ENCODE assay signal across 8 mouse cellular contexts in genomic region chr9:69439805-69440357, GRCm38 (mm10). TPM values are rescaled to one million over a fixed set of nuclear protein-coding genes. Genes with fewer than 3 reads are reported as not detected.
DNase-seq lines count a peak whose midpoint lies in the region; ATAC-seq and TF ChIP-seq lines count a peak whose summit lies in the region.

No protein-coding gene starts in this region.

- TF ChIP-seq CTCF in kidney, postnatal 0 days (IDR thresholded peaks at IDR 0.05; ENCODE audit: low read depth): no peak
- no peak for TF ChIP-seq CTCF in left cerebral cortex, adult 2 months (IDR thresholded peaks at IDR 0.05)

- no peaks in the 10 kb centered on the region for H3K36me3 ChIP-seq in hindbrain, embryonic 11.5 days (ENCODE audit: control insufficient read depth, insufficient read depth, low read length)
- no peaks in the 10 kb centered on the region for H3K36me3 ChIP-seq in hindbrain, embryonic 13.5 days
- H3K36me3 ChIP-seq in embryonic facial prominence, embryonic 10.5 days (replicated peaks): no peaks in the 10 kb centered on the region
- H3K36me3 ChIP-seq in kidney, postnatal 0 days (ENCODE audit: insufficient read depth, low read length): no peaks in the 10 kb centered on the region
- no peaks in the 10 kb centered on the region for H3K36me3 ChIP-seq in forebrain, embryonic 10.5 days (replicated peaks)

- no peaks in the 10 kb centered on the region for H3K27me3 ChIP-seq in hindbrain, embryonic 11.5 days (ENCODE audit: control insufficient read depth, insufficient read depth, low read length)
- H3K27me3 ChIP-seq in hindbrain, embryonic 13.5 days: no peaks in the 10 kb centered on the region
- no peaks in the 10 kb centered on the region for H3K27me3 ChIP-seq in embryonic facial prominence, embryonic 10.5 days (replicated peaks; ENCODE audit: low read depth, poor library complexity, severe bottlenecking)
- H3K27me3 ChIP-seq in kidney, postnatal 0 days (ENCODE audit: insufficient read depth, low read length): no peaks in the 10 kb centered on the region
- H3K27me3 ChIP-seq in forebrain, embryonic 10.5 days (ENCODE audit: poor library complexity, severe bottlenecking): no peaks in the 10 kb centered on the region

- no peaks in the 10 kb centered on the region for H3K9me3 ChIP-seq in hindbrain, embryonic 11.5 days (ENCODE audit: control insufficient read depth, low read length)
- no peaks in the 10 kb centered on the region for H3K9me3 ChIP-seq in hindbrain, embryonic 13.5 days
- H3K9me3 ChIP-seq in embryonic facial prominence, embryonic 10.5 days: no peaks in the 10 kb centered on the region
- H3K9me3 ChIP-seq in kidney, postnatal 0 days (replicated peaks; ENCODE audit: low read length): no peaks in the 10 kb centered on the region
- no peaks in the 10 kb centered on the region for H3K9me3 ChIP-seq in forebrain, embryonic 10.5 days

- no peak overlapping the region for H3K27ac ChIP-seq in hindbrain, embryonic 11.5 days (ENCODE audit: low read depth, low read length)
- H3K27ac ChIP-seq in hindbrain, embryonic 13.5 days: no peak overlapping the region
- peak overlapping the region; percentile 48 for H3K27ac ChIP-seq in embryonic facial prominence, embryonic 10.5 days (replicated peaks)
- H3K27ac ChIP-seq in kidney, postnatal 0 days: peak overlapping the region; percentile 62
- no peak overlapping the region for H3K27ac ChIP-seq in left cerebral cortex, adult 2 months
- no peak overlapping the region for H3K27ac ChIP-seq in forebrain, embryonic 10.5 days

- H3K4me1 ChIP-seq in hindbrain, embryonic 11.5 days (replicated peaks; ENCODE audit: control insufficient read depth, insufficient read depth, low read length): no peaks in the 10 kb centered on the region
- H3K4me1 ChIP-seq in hindbrain, embryonic 13.5 days (replicated peaks): no peaks in the 10 kb centered on the region; the same call in 1 of the 2 replicates
- H3K4me1 ChIP-seq in embryonic facial prominence, embryonic 10.5 days: peaks cover 19% of the 10 kb centered on the region
- peaks cover 2% of the 10 kb centered on the region; the same call in 1 of the 2 replicates for H3K4me1 ChIP-seq in kidney, postnatal 0 days (replicated peaks; ENCODE audit: insufficient read depth, low read length)
- peaks cover 11% of the 10 kb centered on the region for H3K4me1 ChIP-seq in forebrain, embryonic 10.5 days

- H3K4me3 ChIP-seq in hindbrain, embryonic 11.5 days (ENCODE audit: low read depth, low read length): no peak overlapping the region
- no peak overlapping the region for H3K4me3 ChIP-seq in hindbrain, embryonic 13.5 days
- H3K4me3 ChIP-seq in embryonic facial prominence, embryonic 10.5 days: no peak overlapping the region
- H3K4me3 ChIP-seq in kidney, postnatal 0 days (replicated peaks; ENCODE audit: low read depth, low read length): no peak overlapping the region
- H3K4me3 ChIP-seq in left cerebral cortex, adult 2 months: no peak overlapping the region
- no peak overlapping the region for H3K4me3 ChIP-seq in forebrain, embryonic 10.5 days

- ATAC-seq in hindbrain, embryonic 11.5 days (ENCODE audit: low FRiP score): no peak
- no peak for ATAC-seq in hindbrain, embryonic 13.5 days (ENCODE audit: low FRiP score)
- peak; percentile 79 for ATAC-seq in kidney, postnatal 0 days (replicated peaks; ENCODE audit: low FRiP score, low read depth)
- peak; percentile 86 for ATAC-seq in megakaryocyte progenitor cell, adult 5-6 weeks (replicated peaks; ENCODE audit: poor library complexity)

- no peak overlapping the region for H3K4me2 ChIP-seq in hindbrain, embryonic 11.5 days (replicated peaks; ENCODE audit: low read depth, low read length)
- no peak overlapping the region for H3K4me2 ChIP-seq in hindbrain, embryonic 13.5 days
- H3K4me2 ChIP-seq in kidney, postnatal 0 days (ENCODE audit: low read length): 0 out of 2 replicates have a peak overlapping the region, but pooled peaks have one; percentile 15

- peak; percentile 32 for DNase-seq in hindbrain, embryonic 11.5 days (ENCODE audit: low spot score)
- peak; percentile 47 for DNase-seq in embryonic facial prominence, embryonic 10.5 days (ENCODE audit: low spot score)
- DNase-seq in kidney, postnatal 0 days (ENCODE audit: low spot score): peak; percentile 77
- DNase-seq in left cerebral cortex, adult 2 months (ENCODE audit: extremely low spot score in 1 of 2, low spot score in 2 of 2): no peak
- no peak for DNase-seq in forebrain, embryonic 10.5 days (ENCODE audit: extremely low spot score, low spot score)
- no peak for DNase-seq in right cerebral cortex, adult 2 months (ENCODE audit: low spot score in 2 of 2)

- intact Hi-C loops in left cerebral cortex, adult 2 months (cut with DNase I): loop anchor here (5.0 kb wide), 1 partner anchor 37 kb away; no protein-coding TSS in a partner anchor

- 29% methylated on average over 7 of the region's 7 CpGs for WGBS in hindbrain, embryonic 11.5 days
- WGBS in hindbrain, embryonic 13.5 days: 38% methylated on average over 7 of the region's 7 CpGs
- WGBS in embryonic facial prominence, embryonic 10.5 days: 18% methylated on average over 7 of the region's 7 CpGs
- 14% methylated on average over 7 of the region's 7 CpGs for WGBS in kidney, postnatal 0 days
- WGBS in forebrain, embryonic 10.5 days: 36% methylated on average over 7 of the region's 7 CpGs

- no peak overlapping the region for H3K9ac ChIP-seq in hindbrain, embryonic 11.5 days (ENCODE audit: low read depth, low read length)
- no peak overlapping the region for H3K9ac ChIP-seq in hindbrain, embryonic 13.5 days
- H3K9ac ChIP-seq in kidney, postnatal 0 days (ENCODE audit: low read depth, low read length): no peak overlapping the region

RNA-seq across cellular contexts. Expression of gene Anxa2, which starts 13.5 kb away (rescaled TPM):
- 243 and 282 TPM in 2 replicates for polyA plus RNA-seq in hindbrain, embryonic 11.5 days (2014; fragmentation: Nextera tagmentation; extraction: Ambion mirVana)
- 187 TPM in 2 replicates for polyA plus RNA-seq in hindbrain, embryonic 13.5 days (2015; fragmentation: Nextera tagmentation; extraction: Ambion mirVana)
- polyA plus RNA-seq in embryonic facial prominence, embryonic 10.5 days (2016; fragmentation: Nextera tagmentation; extraction: Ambion mirVana): 112 and 145 TPM in 2 replicates
- polyA plus RNA-seq in kidney, postnatal 0 days (2015; fragmentation: Nextera tagmentation; extraction: Ambion mirVana): 442 and 483 TPM in 2 replicates
- total RNA-seq in megakaryocyte progenitor cell, adult 5-6 weeks (2015): 111 and 140 TPM in 2 replicates
- 74.3 and 112 TPM in 2 replicates for total RNA-seq in megakaryocyte progenitor cell, adult 5-6 weeks (2017)
- 10 to 100 TPM; 13.4 to 14.8 TPM for total RNA-seq in left cerebral cortex, adult 2 months (2021)
- polyA plus RNA-seq in forebrain, embryonic 10.5 days (2016; fragmentation: Nextera tagmentation; extraction: Ambion mirVana): 91.9 and 100 TPM in 2 replicates

RNA-seq across cellular contexts. Expression of gene Ice2, which starts 42.2 kb away (rescaled TPM):
- 20.3 and 24.1 TPM in 2 replicates for polyA plus RNA-seq in hindbrain, embryonic 11.5 days (2014; fragmentation: Nextera tagmentation; extraction: Ambion mirVana)
- 11.4 and 12.5 TPM in 2 replicates for polyA plus RNA-seq in hindbrain, embryonic 13.5 days (2015; fragmentation: Nextera tagmentation; extraction: Ambion mirVana)
- 22.5 and 23.0 TPM in 2 replicates for polyA plus RNA-seq in embryonic facial prominence, embryonic 10.5 days (2016; fragmentation: Nextera tagmentation; extraction: Ambion mirVana)
- polyA plus RNA-seq in kidney, postnatal 0 days (2015; fragmentation: Nextera tagmentation; extraction: Ambion mirVana): 13.6 and 13.8 TPM in 2 replicates
- total RNA-seq in megakaryocyte progenitor cell, adult 5-6 weeks (2015): 23.5 and 31.1 TPM in 2 replicates
- total RNA-seq in megakaryocyte progenitor cell, adult 5-6 weeks (2017): 18.9 and 27.6 TPM in 2 replicates
- 10 to 100 TPM; 10.1 to 11.6 TPM for total RNA-seq in left cerebral cortex, adult 2 months (2021)
- 21.1 and 22.0 TPM in 2 replicates for polyA plus RNA-seq in forebrain, embryonic 10.5 days (2016; fragmentation: Nextera tagmentation; extraction: Ambion mirVana)

Comparison
In these comparisons a context has a peak if more than half of its experiments do, and no peak if none do; other contexts are left out.
1. ATAC-seq: peak in kidney, postnatal 0 days (single experiment) and megakaryocyte progenitor cell, adult 5-6 weeks (single experiment); none in hindbrain, embryonic 11.5 days (single experiment) and hindbrain, embryonic 13.5 days (single experiment).
2. DNase-seq: peak in hindbrain, embryonic 11.5 days (single experiment), embryonic facial prominence, embryonic 10.5 days (single experiment) and kidney, postnatal 0 days (single experiment); none in left cerebral cortex, adult 2 months (0 of 2), forebrain, embryonic 10.5 days (single experiment) and right cerebral cortex, adult 2 months (0 of 2).
3. H3K27ac ChIP-seq: peak in embryonic facial prominence, embryonic 10.5 days (single experiment) and kidney, postnatal 0 days (single experiment); none in hindbrain, embryonic 11.5 days (single experiment), hindbrain, embryonic 13.5 days (single experiment), left cerebral cortex, adult 2 months (single experiment) and forebrain, embryonic 10.5 days (single experiment).